Mouse (Mus musculus): ENCODE data around the gene Olfr1258. TPM values are rescaled to one million over a fixed set of nuclear protein-coding genes. Genes with fewer than 3 reads are reported as not detected.
"Not testable (repeated sequence)": the region's sequence is repeated elsewhere in the genome, so short reads cannot be mapped to it uniquely, and the experiment has no call there.

The Olfr1258 gene
- not detected in 2 replicates for polyA plus RNA-seq (2015; fragmentation: Nextera tagmentation; extraction: Ambion mirVana)

GRCm38 (mm10) chr2:89927009-89927408, at the start of gene Olfr1258:
Gene Olfr1258, plus strand, starts transcription at chr2:89927309.
- Histone ChIP-seq H3K4me2 (no peak within 1 kb of the TSS), H3K36me3 (no peaks in the 10 kb centered on the region), H3K27me3 (replicated peaks) (no peaks in the 10 kb centered on the region), H3K9ac (no peak within 1 kb of the TSS), H3K4me3 (no peak within 1 kb of the TSS), H3K27ac (replicated peaks) (no peak within 1 kb of the TSS), H3K4me1 (no peaks in the 10 kb centered on the region), H3K9me3 (no peaks in the 10 kb centered on the region)
- no peak for ATAC-seq (ENCODE audit: extremely low read depth, insufficient number of reproducible peaks, low FRiP score, low TSS enrichment)

DNA sequence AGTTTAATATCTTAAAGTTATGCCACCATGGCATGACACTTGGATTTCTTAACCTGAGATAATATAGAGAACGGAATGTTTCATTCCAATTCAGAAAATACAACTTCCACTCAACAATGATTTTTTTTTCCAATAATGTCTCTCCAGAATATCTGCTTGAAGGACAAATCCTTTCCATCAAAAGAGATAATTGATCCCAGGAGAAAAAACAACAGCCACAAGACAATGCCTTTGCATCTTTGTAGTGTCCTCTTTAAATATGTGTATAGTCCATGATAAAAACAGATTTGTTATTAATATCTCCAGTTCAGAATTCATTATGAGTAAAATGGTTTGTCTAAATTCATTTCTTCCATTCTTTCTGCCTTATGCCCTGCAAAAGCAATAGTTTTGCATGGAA, 49.0 kb upstream of the Olfr1258 start, which contains the start of gene Olfr1257:
Gene Olfr1257, plus strand, starts transcription at position 301 of the 400 bp plus-strand sequence.
- Histone ChIP-seq H3K9me3 (no peaks in the 10 kb centered on the region), H3K4me2 (no peak within 1 kb of the TSS), H3K27me3 (replicated peaks) (no peaks in the 10 kb centered on the region), H3K4me1 (no peaks in the 10 kb centered on the region), H3K27ac (replicated peaks) (no peak within 1 kb of the TSS), H3K9ac (no peak within 1 kb of the TSS), H3K4me3 (no peak within 1 kb of the TSS), H3K36me3 (no peaks in the 10 kb centered on the region)
- WGBS: 74% methylated on average over 1 of the region's 1 CpGs
- no peak for ATAC-seq (ENCODE audit: extremely low read depth, insufficient number of reproducible peaks, low FRiP score, low TSS enrichment)

GRCm38 (mm10) chr2:89912616-89913015, 14.5 kb upstream of the Olfr1258 start:
- H3K27me3 ChIP-seq (replicated peaks); H3K4me2 ChIP-seq; H3K9ac ChIP-seq; H3K9me3 ChIP-seq; H3K36me3 ChIP-seq; H3K4me1 ChIP-seq; H3K4me3 ChIP-seq; H3K27ac ChIP-seq (replicated peaks); ATAC-seq (ENCODE audit: extremely low read depth, insufficient number of reproducible peaks, low FRiP score, low TSS enrichment): not testable (repeated sequence)
- WGBS: 76% methylated on average over 9 of the region's 9 CpGs

DNA sequence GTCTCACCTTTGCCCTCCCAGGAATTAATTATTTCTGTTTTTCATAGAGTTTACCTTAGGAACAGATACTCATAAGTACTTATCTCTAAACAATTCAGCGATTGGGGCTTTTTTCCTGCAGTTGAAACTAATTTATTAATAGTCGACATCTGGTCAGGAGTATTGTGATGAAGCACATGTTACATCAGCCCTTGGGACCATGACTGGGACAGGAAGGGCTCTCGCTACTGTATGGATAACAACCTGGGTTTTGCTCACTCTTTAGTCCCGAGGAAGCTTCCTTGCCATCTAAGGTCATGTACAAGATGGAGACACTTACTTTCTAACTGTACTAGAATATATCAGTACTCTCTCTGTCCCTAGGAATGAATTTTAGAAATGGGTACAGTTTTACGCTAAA, 21.5 kb downstream of the Olfr1258 start, which contains the start of gene Olfr1259:
Gene Olfr1259, minus strand, starts transcription at position 101 of the 400 bp plus-strand sequence.
- no peak within 1 kb of the TSS for H3K27ac ChIP-seq (replicated peaks)
- no peak within 1 kb of the TSS for H3K4me2 ChIP-seq
- H3K4me1 ChIP-seq: no peaks in the 10 kb centered on the region
- H3K9ac ChIP-seq: no peak within 1 kb of the TSS
- no peak for ATAC-seq (ENCODE audit: extremely low read depth, insufficient number of reproducible peaks, low FRiP score, low TSS enrichment)
- H3K9me3 ChIP-seq: no peaks in the 10 kb centered on the region; the same call in 1 of the 2 replicates
- 75% methylated on average over 5 of the region's 5 CpGs for WGBS
- H3K27me3 ChIP-seq (replicated peaks): no peaks in the 10 kb centered on the region
- H3K4me3 ChIP-seq: no peak within 1 kb of the TSS
- no peaks in the 10 kb centered on the region for H3K36me3 ChIP-seq

- H3K27me3 ChIP-seq (replicated peaks): no peaks in the 10 kb centered on the region
- WGBS: 52% methylated on average over 2 of the region's 2 CpGs
- no peak for ATAC-seq (ENCODE audit: extremely low read depth, insufficient number of reproducible peaks, low FRiP score, low TSS enrichment)
Observed at GRCm38 (mm10) chr2:89974184-89974583, 47.1 kb downstream of the Olfr1258 start, which contains the start of gene Olfr1260. Gene Olfr1260, plus strand, starts transcription at chr2:89974340.

GRCm38 (mm10) chr2:89977709-89978108, 50.6 kb downstream of the Olfr1258 start:
- H3K4me1 ChIP-seq: no peaks in the 10 kb centered on the region
- ATAC-seq (ENCODE audit: extremely low read depth, insufficient number of reproducible peaks, low FRiP score, low TSS enrichment): no peak
- no peaks in the 10 kb centered on the region for H3K36me3 ChIP-seq
- no peaks in the 10 kb centered on the region for H3K27me3 ChIP-seq (replicated peaks)
- no peak overlapping the region for H3K4me2 ChIP-seq
- H3K9ac ChIP-seq: no peak overlapping the region
- 77% methylated on average over 2 of the region's 2 CpGs for WGBS
- H3K27ac ChIP-seq (replicated peaks): no peak overlapping the region
- H3K4me3 ChIP-seq: no peak overlapping the region
- no peaks in the 10 kb centered on the region for H3K9me3 ChIP-seq

More at GRCm38 (mm10) chr2:89974184-89974583, 47.1 kb downstream of the Olfr1258 start, which contains the start of gene Olfr1260:
- H3K4me2 ChIP-seq: no peak within 1 kb of the TSS
- H3K4me3 ChIP-seq: no peak within 1 kb of the TSS
- H3K9me3 ChIP-seq: no peaks in the 10 kb centered on the region
- H3K9ac ChIP-seq: no peak within 1 kb of the TSS
- no peaks in the 10 kb centered on the region for H3K4me1 ChIP-seq
- no peaks in the 10 kb centered on the region for H3K36me3 ChIP-seq
- H3K27ac ChIP-seq (replicated peaks): no peak within 1 kb of the TSS

Other genes with a start within 250 kb of the Olfr1258 start
- gene Olfr1252, start 202.3 kb upstream of the Olfr1258 start, polyA plus RNA-seq (2015; fragmentation: Nextera tagmentation; extraction: Ambion mirVana): not detected in 2 replicates
- gene Olfr1253, start 170.2 kb upstream of the Olfr1258 start, polyA plus RNA-seq (2015; fragmentation: Nextera tagmentation; extraction: Ambion mirVana): not detected in 2 replicates
- not detected in 2 replicates for gene Olfr1254, start 133.7 kb upstream of the Olfr1258 start, polyA plus RNA-seq (2015; fragmentation: Nextera tagmentation; extraction: Ambion mirVana)
- not detected in 2 replicates for gene Olfr1255, start 115.3 kb upstream of the Olfr1258 start, polyA plus RNA-seq (2015; fragmentation: Nextera tagmentation; extraction: Ambion mirVana)
- not detected in 2 replicates for gene Olfr1256, start 85.8 kb upstream of the Olfr1258 start, polyA plus RNA-seq (2015; fragmentation: Nextera tagmentation; extraction: Ambion mirVana)
- gene Olfr48, start 79.1 kb upstream of the Olfr1258 start, polyA plus RNA-seq (2015; fragmentation: Nextera tagmentation; extraction: Ambion mirVana): not detected in 2 replicates
- not detected in 2 replicates for gene Olfr1257, start 48.9 kb upstream of the Olfr1258 start, polyA plus RNA-seq (2015; fragmentation: Nextera tagmentation; extraction: Ambion mirVana)
- gene Olfr1259, start 21.4 kb downstream of the Olfr1258 start, polyA plus RNA-seq (2015; fragmentation: Nextera tagmentation; extraction: Ambion mirVana): not detected in 2 replicates
- not detected in 2 replicates for gene Olfr1260, start 47.0 kb downstream of the Olfr1258 start, polyA plus RNA-seq (2015; fragmentation: Nextera tagmentation; extraction: Ambion mirVana)
- gene Olfr1261, start 63.9 kb downstream of the Olfr1258 start, polyA plus RNA-seq (2015; fragmentation: Nextera tagmentation; extraction: Ambion mirVana): not detected in 2 replicates
- not detected in 2 replicates for gene Olfr1262, start 72.8 kb downstream of the Olfr1258 start, polyA plus RNA-seq (2015; fragmentation: Nextera tagmentation; extraction: Ambion mirVana)
- not detected in 2 replicates for gene Olfr1263, start 84.8 kb downstream of the Olfr1258 start, polyA plus RNA-seq (2015; fragmentation: Nextera tagmentation; extraction: Ambion mirVana)
- gene Olfr1264, start 98.3 kb downstream of the Olfr1258 start, polyA plus RNA-seq (2015; fragmentation: Nextera tagmentation; extraction: Ambion mirVana): not detected in 2 replicates
- gene Olfr1265, start 108.0 kb downstream of the Olfr1258 start, polyA plus RNA-seq (2015; fragmentation: Nextera tagmentation; extraction: Ambion mirVana): not detected in 2 replicates
- gene Olfr140, start 136.3 kb downstream of the Olfr1258 start, polyA plus RNA-seq (2015; fragmentation: Nextera tagmentation; extraction: Ambion mirVana): not detected in 2 replicates
- not detected in 2 replicates for gene Olfr1269, start 194.1 kb downstream of the Olfr1258 start, polyA plus RNA-seq (2015; fragmentation: Nextera tagmentation; extraction: Ambion mirVana)
- gene Olfr32, start 215.0 kb downstream of the Olfr1258 start, polyA plus RNA-seq (2015; fragmentation: Nextera tagmentation; extraction: Ambion mirVana): not detected in 2 replicates
- gene Olfr1270, start 225.8 kb downstream of the Olfr1258 start, polyA plus RNA-seq (2015; fragmentation: Nextera tagmentation; extraction: Ambion mirVana): not detected in 2 replicates